Mouse (Mus musculus) frontal cortex, adult 2 months (tissue): ENCODE data around the gene Hrg. TPM values are rescaled to one million over a fixed set of nuclear protein-coding genes. Genes with fewer than 3 reads are reported as not detected.
A peak's percentile ranks its signal among the peaks of the same experiment; 100 is the strongest.
"Not testable (repeated sequence)": the region's sequence is repeated elsewhere in the genome, so short reads cannot be mapped to it uniquely, and the experiment has no call there.

ENCODE experiments used
- DNase-seq, 2 experiments: peaks; one replicate each; pipeline ENCODE4 v3.0.0; 2022; ENCODE audit warnings: low spot score in 1 of 2; ENCODE audit errors: extremely low spot score in 1 of 2
- polyA plus RNA-seq: library from polyadenylated mRNA; depleted of rRNA; stranded (reverse); fragments of >200 nt; gene quantifications from 2 replicates; pipeline ENCODE4 v1.2.3, GENCODE M21; 2012; rRNA removed

Gene Hrg
- not detected in 2 replicates for polyA plus RNA-seq

DNA sequence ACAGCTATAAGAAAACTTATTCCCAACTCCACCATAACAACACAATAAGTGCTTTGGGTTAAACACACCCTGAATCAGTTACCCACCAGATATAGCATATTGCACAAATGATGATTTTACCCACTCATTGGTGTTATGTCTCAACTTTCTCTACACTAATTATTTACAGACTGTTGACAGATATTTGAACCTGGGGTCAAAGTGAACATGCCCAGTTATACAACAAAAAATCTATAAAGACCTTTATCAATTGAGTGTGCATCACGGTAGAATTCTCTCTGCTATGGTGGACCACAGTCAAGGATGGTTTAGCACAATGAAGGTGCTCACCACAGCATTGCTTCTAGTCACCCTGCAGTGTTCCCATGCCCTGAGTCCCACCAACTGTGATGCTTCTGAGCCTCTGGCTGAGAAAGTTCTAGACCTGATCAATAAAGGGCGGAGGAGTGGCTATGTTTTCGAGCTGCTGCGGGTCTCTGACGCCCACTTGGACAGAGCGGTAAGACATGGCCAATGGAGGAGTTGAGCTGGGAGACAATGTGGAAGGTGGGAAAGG lies at the start of gene Hrg:
Gene Hrg (plus strand): TSS at position 233 of the 556 bp plus-strand sequence.
- DNase-seq, result no peak

DNA sequence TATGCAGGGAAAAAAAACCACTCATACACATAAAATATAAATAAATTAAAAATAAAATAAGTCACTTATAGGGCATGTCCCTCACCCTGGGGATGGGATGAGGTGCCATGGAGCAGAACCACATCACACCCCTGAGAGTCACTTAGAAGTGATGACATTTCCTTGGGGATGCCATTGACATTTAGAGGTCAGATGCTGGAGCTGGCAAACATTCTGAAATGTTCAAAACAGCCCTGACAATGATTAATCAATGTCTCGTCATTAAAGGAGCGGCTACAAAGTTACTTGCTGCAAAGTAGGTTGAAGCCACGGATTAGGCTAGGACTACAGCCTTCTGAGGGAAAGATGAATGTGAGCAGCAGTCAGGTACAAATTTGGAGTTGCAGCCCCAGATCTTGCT lies 49.5 kb upstream of the Hrg start:
- DNase-seq, result no peak

DNA sequence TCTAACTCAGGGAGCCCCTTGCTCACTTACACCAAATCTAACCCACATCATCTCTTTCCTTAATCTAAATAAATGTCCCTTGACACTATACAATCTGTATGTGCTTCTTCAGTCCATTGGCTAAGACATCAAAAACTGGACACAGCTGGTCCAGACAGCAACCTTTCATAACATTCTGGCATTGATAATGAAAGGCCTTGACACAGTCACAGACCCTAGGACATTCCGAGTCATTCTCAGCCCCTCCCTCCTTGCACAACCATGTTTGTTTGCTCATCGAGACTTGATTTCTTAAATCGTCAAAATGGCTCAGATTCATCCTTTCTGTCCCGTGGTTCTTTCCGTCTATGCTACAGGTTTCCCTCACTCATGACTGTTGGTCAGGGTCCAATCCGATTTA lies 41.6 kb upstream of the Hrg start:
- no peak for DNase-seq

DNA sequence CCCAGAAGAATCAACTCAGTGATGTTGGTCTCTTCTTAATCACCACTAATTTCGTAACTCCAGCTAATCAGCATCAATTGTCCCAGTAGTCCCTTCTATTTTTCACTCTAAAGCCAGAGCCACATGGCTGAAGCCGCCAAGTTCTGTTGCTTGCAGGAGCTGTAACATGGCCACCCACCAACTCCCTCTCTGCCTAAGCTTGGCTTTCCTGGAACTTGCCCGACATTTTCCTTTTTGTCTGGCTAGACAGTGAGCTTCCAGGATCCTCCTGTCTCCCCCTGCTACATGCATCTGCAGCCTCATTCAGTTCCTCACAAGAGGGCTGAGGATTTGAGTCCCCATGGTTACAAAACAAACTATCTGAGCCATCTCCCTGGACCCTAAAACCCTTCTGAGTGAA lies 38.9 kb upstream of the Hrg start:
- peak in 1 of 2 experiments; percentile 48 for DNase-seq

DNA sequence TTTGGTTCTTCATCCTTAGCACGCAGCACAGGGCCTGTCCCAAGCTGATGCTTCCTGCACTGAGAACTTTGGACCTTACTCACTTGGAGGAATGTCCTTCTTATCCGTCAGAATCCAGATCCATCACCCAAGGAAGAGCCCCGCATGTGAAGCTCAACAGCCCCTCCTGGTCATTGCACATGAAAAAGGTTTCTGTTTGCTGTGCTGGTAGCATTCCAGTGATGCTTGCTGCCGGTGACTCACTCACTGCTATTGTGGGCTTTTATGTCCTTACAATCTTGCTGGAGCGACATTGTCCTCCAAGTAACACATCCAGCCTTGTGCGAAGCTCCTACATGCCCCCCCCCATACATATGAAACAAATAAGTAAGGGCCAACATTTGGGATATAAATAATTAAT lies 38.0 kb upstream of the Hrg start:
- DNase-seq, result no peak

DNA sequence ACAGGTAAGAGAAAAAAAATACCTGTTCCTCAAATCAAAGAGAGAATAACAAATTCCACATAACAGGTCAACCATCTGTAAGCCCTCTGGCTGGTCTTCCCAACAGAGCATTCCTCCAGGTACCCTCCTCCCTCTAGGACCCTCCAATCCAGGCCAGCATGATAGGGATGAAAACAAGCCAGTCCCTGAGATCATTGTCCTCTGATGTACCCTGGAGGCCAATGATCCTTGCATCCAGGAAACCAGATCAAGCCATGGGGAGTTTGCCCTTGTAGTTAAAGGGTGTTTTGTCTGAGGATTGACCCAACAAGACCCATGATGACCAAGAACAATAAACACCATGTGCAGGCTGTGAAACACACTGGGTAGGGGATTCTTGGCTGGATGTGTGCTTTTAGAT lies 36.6 kb upstream of the Hrg start:
- DNase-seq, result no peak

DNA sequence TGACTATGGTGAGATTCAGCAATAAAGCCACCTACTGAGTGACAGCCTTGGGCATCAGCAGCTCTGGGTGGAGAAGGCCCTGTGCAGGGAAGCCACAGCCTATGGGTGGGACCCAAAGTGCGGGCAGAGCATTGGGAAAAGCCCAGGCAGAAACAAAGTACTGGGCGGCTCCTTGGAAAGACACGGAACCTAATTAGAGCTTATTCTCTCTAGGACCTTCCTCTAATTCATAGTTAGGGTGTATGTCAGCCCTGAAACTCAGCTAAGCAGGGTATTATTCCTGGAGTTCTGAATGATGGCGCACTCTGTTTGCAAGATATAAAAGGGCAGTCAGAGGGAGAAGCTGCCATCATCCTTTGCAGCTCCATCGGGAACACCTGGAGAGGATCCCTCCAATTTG lies 32.8 kb upstream of the Hrg start, which contains the start of gene Fetub:
Gene Fetub (plus strand): TSS at position 301 of the 400 bp plus-strand sequence.
- DNase-seq, result no peak

DNA sequence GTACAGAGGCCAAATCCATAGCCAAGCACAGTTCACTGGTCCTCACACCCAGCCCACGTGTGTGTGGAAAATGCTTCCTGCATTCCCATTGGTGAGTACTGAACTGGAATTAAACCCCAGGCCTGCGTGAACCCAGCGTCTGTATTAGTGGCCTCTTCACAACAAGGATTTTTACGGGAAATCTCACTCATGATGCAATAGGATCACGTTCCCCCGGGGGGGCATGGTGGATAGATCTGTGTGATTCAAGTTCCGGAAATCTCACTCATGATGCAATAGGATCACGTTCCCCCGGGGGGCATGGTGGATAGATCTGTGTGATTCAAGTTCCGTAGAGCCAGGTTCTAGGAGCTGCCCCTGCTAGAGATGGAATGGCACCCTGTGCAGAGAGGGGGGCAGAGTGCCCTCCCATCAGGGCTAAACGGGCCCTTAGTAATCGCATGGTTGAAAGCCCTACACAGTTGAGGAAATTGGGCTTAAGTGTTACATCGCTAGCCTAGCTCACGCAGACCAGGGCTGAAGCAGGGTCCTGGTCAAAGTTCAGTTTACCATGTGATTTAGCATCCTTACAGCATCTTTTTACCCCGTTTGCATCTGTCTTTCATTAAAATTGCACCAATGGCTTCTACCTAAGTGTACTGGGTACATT lies 32.1 kb upstream of the Hrg start:
- no peak for DNase-seq

DNA sequence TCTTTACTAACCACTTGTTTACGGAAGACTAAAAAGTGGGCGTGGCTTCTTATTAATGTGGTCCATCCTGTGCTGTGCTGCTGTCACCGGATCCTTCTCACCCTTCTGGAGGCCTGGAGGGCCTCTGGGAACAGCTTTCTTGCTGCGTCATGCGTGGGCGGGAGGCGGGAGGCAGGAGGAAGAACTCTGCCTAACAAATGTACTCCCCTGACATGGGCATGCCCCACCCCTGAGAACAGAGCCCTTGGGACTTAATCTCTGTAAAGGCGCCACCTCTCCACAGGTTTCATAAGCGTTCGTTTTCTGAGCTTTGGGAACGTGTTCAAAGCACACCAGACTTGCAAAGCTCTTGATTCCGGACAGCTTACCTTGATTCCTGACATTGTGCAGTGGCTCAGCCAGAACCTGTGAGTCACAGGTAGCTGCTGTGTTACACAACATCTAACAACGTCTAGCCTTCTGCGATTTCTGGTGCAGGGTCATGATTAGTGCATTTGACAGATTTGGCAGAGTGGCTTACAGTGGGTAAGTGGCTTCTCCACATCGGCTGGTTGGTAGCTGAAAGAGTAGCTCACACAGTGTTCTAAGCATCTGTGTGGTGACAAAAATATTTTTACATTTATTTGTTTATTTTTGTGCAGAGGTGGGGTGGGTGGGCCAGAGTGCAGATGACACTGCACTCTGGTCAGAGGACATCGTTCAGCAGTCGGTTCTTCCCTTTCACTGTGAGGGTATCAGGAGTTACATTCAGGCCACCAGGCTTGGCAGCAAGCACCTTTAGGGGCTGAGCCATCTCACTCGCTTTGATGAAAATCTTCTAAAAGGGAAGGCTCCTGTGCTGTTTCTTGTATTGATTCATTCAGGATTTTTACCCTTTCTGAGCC lies 30.7 kb upstream of the Hrg start:
- no peak for DNase-seq

DNA sequence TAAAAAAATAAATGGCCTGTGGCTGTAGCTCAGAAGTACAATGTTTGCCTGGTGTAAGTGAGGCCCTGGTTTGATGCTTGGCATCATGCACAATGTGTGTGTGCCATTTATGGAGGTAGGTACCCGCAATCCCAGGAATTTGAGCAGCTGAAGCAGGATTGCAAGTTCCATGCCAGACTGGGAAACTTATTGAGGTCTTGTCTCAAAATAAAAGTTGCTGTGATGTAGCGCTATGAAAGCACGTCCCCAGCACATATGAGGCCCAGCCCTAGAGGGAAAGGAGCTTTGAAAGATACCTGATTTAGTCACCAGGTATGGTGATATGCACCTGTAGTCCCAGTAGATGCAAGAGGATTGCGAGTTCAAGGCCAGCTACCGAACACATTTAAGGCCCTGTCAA lies 29.1 kb upstream of the Hrg start:
- DNase-seq, result no peak

DNA sequence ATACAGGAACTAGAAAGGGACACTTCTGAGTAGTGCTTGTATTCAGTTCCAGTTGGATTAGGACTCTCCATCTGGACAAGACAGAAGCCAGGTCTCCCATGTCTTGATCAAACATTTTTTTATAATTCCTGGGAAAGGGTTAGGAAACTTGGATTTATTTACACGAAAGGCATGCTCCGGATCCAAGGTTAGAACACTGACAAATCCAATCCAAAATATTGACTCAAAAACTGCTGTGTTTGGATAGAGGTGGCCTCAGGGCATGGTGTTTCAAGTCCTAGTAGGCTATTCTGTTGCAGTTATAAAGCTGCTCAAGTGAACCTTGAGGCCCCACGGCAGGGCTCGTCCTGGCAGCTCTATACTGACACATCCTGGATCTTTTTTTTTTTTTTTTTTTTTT lies 28.4 kb upstream of the Hrg start:
- no peak for DNase-seq

DNA sequence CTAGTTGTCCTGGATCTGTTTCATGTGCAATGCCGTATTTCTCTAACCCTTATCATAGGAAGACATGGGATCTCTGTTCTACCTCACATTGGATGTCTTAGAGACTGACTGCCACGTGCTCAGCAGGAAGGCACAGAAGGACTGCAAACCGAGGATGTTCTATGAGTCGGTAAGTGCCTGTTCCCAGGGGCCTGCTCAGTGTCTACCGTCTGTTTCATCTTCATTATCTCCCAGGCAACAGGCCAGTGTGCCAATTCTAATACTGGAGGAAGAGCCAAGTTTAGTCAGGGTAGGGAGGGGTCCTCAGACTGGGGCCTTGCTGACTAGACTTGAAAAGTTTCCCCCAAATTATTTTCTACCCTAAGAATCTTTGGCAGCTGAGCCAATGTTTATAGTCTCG lies 21.3 kb upstream of the Hrg start:
- peak in 1 of 2 experiments; percentile 8 for DNase-seq

DNA sequence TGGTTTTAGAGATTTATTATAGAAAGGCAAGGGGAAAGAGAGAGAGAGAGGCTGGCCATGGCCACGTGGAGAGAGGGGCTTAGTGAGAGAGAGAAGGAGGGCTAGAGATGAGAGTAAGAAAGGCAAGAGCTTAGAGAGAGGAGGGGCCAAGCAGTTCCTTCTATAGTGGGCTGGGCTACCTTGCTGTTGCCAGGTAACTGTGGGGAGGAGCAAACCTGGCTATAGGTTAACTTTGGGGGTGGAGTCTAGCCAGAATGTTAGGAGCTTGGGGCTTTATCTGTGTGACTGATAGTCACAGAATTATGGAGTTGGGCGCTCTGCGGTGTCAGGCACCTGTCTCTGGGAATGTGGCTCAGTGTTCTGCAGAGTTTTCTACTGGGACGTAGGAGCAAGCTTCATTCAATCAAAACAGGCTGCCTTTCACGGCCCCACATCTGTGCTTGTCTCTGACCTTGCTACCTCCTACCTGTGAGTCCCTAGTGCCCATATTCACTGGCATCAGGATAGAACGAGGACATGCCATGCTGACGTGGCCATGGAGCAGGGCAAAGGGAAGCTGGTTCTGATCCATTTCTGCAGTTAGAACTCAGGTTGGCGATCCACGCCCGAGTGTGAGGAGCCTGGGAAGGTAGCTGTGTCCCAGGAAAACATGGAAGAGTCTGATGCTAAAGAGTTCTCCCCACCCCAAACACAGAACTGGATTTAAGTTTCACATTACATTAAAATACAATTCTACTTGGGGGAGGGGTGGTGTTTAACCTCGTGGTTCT lies 19.3 kb upstream of the Hrg start:
- no peak for DNase-seq

DNA sequence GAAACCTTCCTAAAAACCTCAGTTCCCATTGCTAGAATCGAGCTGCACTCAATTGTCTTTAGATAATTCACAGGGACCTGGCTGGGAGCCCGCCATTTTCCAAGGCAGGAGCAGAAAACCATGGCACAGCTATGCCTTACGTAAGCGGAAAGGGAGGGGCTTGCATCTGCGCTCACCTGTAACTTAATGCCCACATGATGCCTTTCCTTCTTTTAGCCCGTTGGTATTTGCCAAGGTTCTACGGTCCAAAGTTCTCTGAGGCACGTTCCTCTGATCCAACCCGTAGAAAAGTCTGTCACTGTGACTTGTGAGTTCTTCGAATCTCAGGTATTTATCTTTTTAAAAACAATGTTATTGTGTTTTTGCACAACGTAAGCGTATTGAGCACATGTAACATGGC lies 13.2 kb upstream of the Hrg start:
- DNase-seq, result no peak

DNA sequence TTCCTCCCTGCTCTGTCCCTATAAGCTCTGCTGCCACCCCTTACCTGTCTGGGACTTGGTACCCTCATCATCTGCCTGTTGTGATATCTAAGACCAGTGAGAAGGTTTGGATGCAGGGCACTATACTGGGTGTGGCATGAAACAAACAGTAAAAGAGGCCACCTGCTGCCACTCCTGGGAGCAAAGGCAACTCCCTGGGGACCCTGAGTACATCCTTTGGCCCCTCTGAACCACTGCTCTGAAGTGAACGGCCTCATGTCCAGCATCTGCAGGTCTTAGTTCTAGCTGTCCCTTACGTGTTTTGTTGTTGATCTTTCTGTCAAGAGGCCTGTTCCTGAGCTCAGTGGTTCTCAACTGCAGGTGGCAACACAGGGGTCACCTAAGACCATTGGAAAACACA lies 12.3 kb upstream of the Hrg start:
- no peak for DNase-seq

DNA sequence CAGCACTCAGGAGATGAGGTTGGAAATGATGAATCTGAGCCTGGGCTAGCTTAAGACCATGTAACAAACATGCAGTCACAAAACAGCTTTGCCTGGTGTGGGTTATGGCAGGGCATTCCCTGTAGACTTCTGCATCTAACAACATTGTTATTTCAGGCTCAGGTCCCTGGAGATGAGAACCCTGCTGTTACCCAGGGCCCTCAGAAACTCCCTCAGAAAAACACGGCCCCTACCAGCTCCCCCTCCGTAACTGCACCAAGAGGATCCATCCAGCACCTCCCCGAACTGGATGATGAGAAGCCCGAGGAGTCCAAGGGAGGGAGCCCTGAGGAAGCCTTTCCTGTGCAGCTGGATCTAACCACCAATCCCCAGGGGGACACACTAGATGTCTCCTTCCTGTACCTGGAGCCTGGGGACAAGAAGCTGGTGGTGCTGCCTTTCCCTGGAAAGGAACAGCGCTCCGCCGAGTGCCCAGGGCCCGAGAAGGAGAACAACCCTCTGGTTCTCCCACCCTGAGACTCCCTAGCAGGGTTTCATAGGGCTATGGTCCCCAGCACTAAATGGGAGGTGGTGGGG lies 11.7 kb upstream of the Hrg start:
- DNase-seq, result no peak

DNA sequence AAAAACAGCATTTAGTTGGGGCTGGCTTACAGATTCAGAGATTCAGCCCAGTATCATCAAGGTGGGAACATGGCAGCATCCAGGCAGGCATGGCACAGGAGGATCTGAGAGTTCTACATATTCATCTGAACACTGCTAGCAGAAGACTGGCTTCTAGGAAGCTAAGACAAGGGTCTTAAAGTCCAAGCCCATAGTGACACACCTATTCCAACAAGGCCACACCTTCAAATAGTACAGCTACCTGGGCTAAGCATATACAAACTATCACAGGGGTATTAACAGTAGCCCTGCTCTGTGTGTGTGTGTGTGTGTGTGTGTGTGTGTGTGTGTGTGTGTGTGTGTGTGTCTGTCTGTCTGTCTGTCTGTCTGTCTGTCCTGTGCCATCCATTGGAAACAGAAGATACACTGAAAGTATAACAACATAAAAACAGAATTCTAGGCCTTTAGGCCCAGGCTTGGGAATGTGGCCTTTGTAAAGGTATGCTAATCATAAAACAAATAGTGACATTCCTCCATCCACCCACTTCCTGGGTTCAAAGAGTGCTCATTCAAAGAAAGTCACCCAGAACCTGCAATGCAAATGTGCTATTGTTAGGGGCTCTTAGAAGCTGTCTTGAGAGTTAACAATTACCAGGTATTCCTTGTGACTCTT lies 8.9 kb upstream of the Hrg start:
- DNase-seq, result not testable (repeated sequence)

DNA sequence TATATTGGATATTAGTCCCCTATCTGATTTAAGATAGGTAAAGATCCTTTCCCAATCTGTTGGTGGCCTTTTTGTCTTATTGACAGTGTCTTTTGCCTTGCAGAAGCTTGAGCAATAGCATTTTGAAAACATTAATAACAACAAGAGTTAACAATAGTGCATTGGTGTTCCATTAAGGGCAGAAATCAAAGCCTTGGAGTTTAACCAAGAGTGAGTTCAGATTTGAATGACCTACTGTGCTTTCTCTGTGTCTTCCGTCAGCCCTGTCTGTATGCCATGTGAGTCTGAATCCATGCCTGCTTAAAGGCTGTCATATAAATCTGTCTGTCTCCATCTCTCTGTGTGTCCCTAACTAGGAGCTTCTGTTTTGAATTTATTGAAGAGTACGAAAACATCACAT lies 3.5 kb upstream of the Hrg start:
- no peak for DNase-seq

DNA sequence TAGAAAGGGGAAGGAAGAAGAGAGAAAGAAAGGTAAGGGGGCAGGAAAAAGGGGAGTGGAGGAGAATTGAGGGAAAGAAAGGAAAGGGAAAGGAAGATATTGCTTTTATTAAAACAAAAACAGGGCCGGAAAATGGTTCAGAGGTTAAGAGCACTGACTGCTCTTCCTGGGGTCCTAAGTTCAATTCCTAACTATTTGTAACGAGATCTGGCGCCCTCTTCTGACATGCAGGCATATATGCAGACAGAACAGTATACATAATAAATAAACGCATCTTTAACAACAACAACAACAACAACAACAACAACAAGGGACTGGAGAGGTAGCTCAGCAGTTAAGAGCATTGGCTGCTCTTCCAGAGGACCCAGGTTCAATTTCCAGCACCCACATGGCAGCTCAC lies 2.2 kb downstream of the Hrg start:
- DNase-seq, result no peak

DNA sequence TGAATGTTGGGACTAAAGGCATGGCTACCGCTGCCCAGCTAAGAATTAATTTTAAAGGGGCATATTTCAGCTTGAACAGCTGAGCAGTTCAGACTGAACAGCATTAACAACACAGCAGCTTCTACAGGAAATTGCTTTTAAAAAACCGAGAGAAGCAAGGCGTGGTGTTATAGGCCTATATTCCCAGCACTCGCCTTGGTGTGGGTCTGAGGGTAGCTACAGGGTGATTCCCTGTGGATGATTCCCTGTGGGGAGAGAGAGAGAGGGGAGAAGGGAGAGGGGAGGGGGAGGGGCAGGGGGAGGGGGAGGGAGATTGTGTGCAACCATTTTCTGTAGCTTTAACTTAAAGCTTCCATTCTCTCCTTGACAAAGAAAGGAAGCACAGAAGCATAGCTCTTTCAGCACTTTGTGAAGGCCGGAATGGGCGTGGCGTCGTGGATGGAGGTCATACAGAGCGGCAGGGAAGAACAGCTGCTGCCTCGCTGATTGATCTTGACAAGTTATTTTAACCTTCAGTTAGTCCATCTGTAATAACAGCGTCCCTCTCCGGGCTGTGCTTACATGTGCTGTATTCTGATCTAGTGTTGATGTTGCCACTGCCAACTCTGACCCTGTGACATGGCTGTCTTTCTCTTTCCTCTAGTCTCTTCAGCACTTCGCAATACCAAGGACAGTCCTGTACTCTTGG lies 4.7 kb downstream of the Hrg start:
- DNase-seq, result no peak
